Mouse (Mus musculus) brain, embryonic 14.5 days (tissue): ENCODE results near the gene Nccrp1. TPM values are rescaled to one million over a fixed set of nuclear protein-coding genes. Genes with fewer than 3 reads are reported as not detected.

Source experiments
- DNase-seq: peaks from one replicate; pipeline ENCODE4 v3.0.0-alpha.2; 2011; ENCODE audit warnings: low read depth
- CTCF ChIP-seq: fragments of 200-500 bp; IDR thresholded peaks from 2 replicates; pipeline ENCODE4 v1.5.1; 2012; ENCODE audit warnings: inconsistent platforms, mild to moderate bottlenecking, moderate library complexity, borderline replicate concordance; ENCODE audit not compliant: insufficient read depth, insufficient read length; ENCODE audit errors: extremely low read depth
- POLR2A ChIP-seq: fragments of 200-500 bp; IDR thresholded peaks from 2 replicates; pipeline ENCODE4 v1.6.1; 2012; ENCODE audit warnings: mild to moderate bottlenecking, inconsistent platforms, borderline replicate concordance; ENCODE audit not compliant: poor library complexity, insufficient read depth, insufficient read length, severe bottlenecking; ENCODE audit errors: extremely low read depth
- polyA plus RNA-seq: library from polyadenylated mRNA; depleted of rRNA; stranded (reverse); fragments of >200 nt; gene quantifications from 2 replicates; pipeline ENCODE4 v1.2.3, GENCODE M21; 2012

Gene Nccrp1
- polyA plus RNA-seq, 1 experiment: 0.08 TPM

DNA sequence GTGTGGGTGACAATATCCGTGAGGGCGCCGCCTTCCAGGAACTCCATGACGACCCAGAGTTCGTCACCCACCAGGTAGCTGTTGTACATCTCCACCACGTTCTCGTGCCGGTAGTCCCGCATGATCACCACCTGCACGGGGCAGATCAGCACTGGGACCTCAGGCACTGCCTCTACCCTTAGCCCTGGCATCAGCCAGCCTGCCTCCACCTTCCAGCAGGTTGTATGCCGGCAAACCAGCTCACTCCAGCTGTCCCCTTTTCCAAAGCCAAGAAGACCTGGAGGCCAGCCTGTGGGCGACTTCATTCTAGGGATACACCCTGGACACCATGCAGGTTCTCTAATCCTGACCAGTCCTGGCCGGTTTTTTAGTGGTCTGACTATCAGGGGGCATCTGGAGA is 15.9 kb upstream of the Nccrp1 start:
- no peak for DNase-seq
- no peak for TF ChIP-seq POLR2A
- no peak for TF ChIP-seq CTCF

DNA sequence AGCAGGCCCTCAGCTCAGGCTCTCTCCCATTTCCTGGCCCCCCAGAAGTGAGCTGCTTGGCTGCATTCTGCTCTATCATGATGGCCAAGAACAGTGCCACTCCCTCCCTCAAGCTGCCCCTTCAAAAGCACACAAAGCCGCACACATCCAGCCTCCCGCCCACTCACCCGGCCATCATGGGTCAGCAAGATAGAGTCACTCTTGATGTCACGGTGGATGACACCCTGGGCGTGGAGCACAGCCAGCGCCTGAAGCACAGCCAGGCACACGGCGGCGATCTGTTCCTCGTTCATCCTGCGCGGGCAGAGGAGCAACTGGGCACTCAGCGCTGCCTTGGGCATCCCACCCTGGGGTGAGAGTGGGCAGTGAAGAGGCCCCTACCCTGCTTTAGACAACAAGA is 15.3 kb upstream of the Nccrp1 start:
- no peak for DNase-seq
- no peak for TF ChIP-seq CTCF
- TF ChIP-seq POLR2A: no peak

DNA sequence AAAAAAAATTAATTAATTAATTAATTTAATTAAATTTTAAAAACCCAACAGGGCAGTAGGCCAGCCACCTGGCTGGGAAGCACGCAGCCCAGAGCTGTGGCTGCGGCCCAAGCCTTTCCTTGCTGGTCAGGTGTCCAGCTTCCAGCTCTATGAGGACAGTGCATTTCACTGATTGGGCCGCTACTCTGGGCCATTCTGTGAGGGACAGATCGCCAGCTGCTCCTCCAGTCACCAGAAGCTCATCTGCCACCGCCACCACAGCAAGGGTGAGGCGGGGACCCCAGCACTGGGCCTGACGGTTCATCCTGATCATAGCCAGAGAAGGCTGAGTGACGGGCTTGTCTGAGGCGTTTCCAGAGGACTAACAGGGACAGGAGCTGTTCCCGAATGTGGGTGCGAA is 14.9 kb upstream of the Nccrp1 start:
- no peak for TF ChIP-seq POLR2A
- no peak for TF ChIP-seq CTCF
- DNase-seq: no peak

DNA sequence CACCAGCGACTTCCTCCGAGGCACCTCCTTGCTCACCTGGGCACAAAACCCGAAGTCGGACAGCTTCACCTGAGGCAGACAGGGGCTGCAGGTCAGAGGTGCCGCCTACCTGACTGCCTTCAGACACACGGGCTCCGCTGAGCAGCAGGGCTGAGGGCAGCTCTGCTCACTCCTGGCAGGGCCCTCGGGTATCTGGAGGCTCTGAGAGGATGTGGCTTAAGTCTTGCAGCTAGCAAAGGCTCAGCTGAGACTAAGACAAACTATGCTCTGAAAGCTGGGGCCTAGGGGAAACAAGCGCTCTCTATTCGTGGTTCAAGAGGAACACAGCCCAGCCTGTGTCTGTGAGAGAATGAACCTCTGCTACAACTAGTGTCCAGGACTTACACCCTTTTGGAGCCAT is 13.8 kb upstream of the Nccrp1 start:
- TF ChIP-seq CTCF (no peak), POLR2A (no peak)

DNA sequence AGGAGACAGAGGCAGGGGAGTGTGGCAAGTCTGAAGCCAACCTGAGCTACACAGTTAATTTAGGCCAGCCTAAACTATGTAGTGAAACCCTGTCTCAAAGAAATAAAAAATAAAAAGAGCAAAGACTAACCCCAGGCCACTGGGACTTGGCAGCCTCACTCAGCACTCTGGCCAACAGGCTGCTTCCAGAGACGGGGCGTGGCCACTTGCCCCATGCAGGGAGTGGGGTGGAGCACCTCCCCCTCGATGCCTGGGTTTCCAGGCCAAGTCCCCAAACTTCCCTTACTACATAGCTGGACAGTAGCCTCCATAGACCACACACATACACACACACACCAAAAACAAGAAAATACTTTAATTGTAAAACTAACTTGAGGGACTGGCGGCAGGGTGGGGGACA is 11.4 kb upstream of the Nccrp1 start:
- TF ChIP-seq CTCF: no peak
- no peak for TF ChIP-seq POLR2A
- DNase-seq: no peak

More for the DNA sequence above, 13.8 kb upstream of the Nccrp1 start:
- no peak for DNase-seq

DNA sequence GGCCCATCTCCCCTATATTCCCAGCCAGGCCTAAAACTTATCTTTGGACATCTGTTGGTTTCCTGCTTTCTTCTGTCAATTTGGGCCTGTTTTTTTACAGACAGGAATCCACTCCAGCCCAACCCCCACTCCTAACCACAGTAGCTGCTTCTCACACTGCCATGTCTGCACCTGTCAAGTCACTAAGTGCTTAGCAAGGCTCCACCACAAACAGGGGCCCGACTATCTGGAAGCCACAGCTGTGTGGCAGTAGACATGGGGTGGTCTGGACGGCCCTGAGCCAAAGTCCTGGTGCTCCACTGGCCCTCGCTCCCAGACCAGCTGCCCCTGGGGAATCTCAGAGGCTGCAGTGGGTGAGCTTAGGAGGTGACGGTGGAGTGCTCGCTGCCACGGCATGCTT is 10.7 kb upstream of the Nccrp1 start:
- no peak for DNase-seq
- no peak for TF ChIP-seq POLR2A
- no peak for TF ChIP-seq CTCF

DNA sequence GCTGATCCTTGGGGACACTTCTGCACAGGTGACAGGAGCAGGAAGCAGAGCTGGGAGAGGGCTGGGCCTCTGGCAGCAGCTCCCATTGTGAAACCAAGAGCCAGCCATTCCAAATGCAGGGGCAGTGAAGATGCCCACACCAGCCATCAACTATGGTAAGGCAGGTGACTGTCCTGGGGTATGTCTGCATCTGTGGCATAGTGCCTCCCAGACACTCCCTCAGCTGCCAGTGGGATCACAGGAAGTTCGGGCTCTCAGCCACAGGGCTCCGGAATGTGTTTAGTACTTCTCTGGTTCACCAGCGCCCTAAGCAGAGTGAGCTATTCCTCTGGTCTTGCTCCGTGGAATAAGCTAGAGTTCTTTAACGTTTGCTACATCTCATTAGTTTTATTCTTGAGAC is 10.0 kb upstream of the Nccrp1 start:
- no peak for DNase-seq
- no peak for TF ChIP-seq CTCF
- TF ChIP-seq POLR2A: no peak

DNA sequence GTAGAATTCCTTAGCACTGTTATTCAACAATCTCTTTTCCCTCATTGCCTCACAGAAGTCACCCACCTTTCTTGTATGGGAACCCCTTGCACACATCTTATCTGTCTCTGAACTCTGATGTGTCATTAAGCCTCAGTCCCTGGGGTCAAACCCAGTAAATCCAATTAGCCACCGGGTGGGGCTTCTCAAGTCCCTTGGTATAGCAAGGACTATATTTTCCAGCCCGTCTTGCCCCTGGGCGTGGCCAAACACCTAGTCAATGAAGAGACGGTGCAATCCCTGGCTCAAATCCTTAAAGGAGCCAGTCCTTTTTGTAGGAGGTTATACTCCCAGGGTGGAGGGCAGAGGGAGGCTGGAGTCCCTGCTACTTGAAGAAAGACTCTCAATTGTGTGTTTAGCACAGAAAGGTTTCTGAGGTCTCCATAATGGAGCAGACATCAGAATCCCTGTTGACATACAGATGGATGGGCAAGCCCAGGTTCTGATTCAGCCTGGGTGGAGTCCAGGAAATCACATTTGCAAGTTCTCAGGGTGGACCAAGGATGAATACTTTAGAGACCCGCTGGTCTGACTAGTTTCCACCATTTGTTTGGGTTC is 9.0 kb upstream of the Nccrp1 start:
- TF ChIP-seq POLR2A (no peak), CTCF (no peak)
- DNase-seq: no peak

DNA sequence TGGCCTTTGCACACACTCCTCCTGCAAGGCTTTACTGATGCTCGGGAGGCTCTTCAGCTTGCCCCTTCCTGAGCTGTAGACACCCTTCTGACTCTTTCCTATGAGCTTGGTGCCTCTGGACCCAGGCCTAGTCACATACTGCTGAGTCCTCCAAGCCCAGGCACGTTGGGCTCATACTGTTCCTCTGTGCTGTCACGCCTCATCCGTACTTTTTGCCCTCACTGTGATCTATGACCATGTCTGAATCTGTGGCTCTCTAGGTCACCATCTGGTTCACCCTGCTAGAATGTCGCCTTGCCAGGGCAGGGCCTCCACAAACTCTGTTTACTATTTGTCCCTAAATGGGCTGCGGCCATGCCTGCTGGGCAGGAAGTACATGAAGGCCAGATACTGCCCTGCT is 6.0 kb upstream of the Nccrp1 start:
- DNase-seq: no peak
- TF ChIP-seq POLR2A: no peak
- TF ChIP-seq CTCF: no peak

DNA sequence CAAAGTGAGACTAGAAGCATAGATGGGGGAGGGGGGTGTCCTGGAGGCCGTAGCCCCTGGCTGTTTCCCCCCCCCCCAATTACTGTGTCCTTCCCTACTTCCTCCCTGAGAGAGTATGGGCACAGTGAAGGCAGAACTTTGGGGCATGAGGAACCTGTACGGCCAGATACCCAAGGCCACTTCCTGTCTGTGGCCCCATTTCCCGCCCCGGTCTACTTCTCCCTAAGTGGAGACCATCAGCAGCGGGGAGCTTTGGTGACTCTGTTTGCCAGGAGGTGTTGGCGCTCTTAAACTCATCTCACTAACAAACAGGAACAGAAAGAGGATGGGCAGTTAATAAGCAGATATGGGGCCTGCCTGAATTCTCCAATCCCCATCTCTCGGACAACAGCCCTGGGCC is 574 bp upstream of the Nccrp1 start:
- no peak for TF ChIP-seq CTCF
- no peak for TF ChIP-seq POLR2A
- no peak for DNase-seq

DNA sequence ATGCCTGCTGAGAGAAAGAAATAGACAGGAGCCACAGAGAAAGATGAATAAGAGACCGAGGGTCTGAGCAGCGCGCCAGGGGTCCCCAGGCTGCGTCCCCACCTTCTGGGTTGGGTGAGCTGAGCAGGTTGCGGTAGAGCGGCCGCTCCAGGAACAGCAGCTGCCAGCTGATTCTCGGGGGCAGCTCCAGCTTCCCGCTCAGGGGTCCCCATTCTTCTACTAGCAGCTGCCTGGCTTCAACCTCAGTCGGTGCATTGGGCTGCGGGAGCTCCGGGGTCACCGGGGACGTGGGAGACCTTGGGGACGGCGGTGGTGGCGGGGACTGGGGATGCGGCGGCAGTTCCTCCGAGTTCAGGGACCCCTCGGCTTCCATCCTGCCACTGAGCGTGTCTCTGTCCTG is 405 bp downstream of the Nccrp1 start:
- TF ChIP-seq CTCF: no peak
- no peak for TF ChIP-seq POLR2A
- peak; percentile 14 for DNase-seq

DNA sequence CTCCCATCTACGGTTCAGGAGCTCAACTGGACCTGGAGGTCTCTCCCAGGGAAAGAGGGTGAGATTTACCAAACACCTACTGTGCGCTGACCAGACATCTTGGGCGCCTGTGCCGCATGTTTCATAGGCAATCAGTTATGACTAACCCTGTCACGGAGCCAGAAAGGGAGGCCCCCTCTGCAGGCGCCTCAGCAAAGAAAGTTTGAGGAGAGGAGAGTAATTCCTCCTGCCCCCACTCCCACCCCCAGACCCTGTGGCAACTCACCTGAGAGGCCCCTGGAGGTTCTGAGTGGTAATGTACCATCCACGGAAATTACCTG is 1.2 kb downstream of the Nccrp1 start:
- DNase-seq: no peak
- TF ChIP-seq CTCF (no peak), POLR2A (no peak)

DNA sequence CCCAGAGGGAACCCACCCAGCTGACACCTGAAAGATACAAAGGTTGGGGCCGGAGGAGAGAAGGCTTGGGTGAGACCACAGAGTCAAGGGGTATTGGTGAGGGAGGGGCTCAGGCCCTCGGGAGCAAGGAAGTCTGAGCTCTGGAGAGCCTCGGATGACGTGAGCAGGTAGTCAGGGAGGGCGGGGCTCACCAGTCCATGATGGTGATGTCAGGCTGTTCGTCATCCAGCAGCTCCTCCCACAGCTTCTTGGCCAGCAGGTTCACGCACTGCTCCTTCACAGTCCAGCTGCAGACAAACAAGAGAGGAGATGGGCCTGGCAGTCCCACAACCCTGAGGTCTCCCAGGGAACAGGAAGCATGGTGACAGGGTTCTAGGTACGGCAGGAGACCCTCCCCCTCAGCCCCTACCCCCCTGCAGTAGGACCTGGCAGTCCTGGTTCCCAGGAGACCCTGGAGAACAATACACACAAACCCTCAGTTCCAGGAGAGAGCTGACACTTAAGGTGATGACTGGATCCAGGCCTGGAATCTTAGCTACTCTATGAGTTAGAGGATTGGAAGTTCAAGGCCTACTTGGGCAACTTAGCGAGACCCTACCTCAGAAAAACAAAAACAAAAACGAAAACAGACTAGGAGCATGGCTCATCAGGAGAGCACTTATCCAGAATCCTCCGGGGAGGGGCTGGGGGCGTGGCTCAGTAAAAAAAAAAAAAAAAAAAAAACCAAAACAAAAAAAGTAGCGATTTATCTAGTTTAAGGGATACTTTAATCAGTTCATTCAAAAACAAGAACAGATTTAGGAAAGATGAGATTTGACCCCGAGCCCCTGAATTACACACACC is 1.8 kb downstream of the Nccrp1 start:
- TF ChIP-seq CTCF (no peak), POLR2A (no peak)
- peak; percentile 15 for DNase-seq

DNA sequence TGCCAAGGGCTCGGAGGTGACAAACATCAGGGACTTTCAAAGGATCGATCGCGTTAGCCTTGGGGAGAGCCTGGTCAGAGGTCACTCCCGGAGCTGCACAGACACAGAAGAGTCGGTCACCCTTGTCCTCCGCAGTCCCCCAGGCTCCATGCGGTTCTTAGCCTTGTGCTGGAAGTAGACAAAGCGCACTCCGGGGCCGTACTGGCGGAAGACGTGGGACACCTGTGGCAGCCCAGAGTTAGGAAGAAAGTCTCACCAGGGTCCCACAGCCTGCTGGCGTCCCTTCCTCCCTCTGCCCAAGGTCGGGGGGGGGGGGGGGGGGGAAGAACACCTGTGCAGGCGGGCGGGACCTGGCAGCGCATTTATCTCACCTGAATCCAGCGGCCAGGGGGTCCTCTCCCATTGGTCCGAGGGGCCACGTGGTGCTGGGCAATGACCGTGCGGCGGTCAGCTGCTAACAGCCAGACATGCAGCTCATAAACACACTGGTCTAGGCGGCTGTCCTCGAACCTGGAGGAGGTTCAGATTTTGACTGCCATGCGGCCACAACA is 2.9 kb downstream of the Nccrp1 start:
- no peak for DNase-seq
- TF ChIP-seq POLR2A: no peak
- TF ChIP-seq CTCF: no peak
